Mouse (Mus musculus) liver, postnatal 0 days (tissue): ENCODE measurements at regions not wholly inside any gene's neighbourhood (a gene's known extent, or its start where the extent isn't known, plus 50 kb on each side); places are given as distances from the start of the nearest gene placed in this dataset. TPM values are rescaled to one million over a fixed set of nuclear protein-coding genes. Genes with fewer than 3 reads are reported as not detected.

Experiments
- ATAC-seq: fragments of 200-750 bp; cut with Nextera tagmentation; 2 replicates; pipeline ENCODE4 v1.8.0; 2017; ENCODE audit warnings: mild to moderate bottlenecking, moderate library complexity
- DNase-seq: peaks from one replicate; pipeline ENCODE4 v3.0.0-alpha.2; 2016
- H3K27ac ChIP-seq: fragments of 300-500 bp; sonication (generic); 2 replicates; pipeline ENCODE4 v1.5.1; 2014; ENCODE audit warnings: antibody characterized with exemption, moderate library complexity, mild to moderate bottlenecking, low read depth
- H3K27me3 ChIP-seq: fragments of 300-500 bp; sonication (generic); 2 replicates; pipeline ENCODE4 v1.6.1; 2014; ENCODE audit warnings: low read length, control low read depth, mixed read lengths; ENCODE audit not compliant: insufficient read depth
- H3K36me3 ChIP-seq: fragments of 300-500 bp; sonication (generic); replicated peaks from 2 replicates; pipeline ENCODE4 v1.6.1; 2014; ENCODE audit warnings: mild to moderate bottlenecking, control low read depth, low read length, moderate library complexity, mixed read lengths; ENCODE audit not compliant: insufficient read depth
- H3K4me1 ChIP-seq: fragments of 300-500 bp; sonication (generic); 2 replicates; pipeline ENCODE4 v1.6.1; 2014; ENCODE audit warnings: antibody characterized with exemption, mild to moderate bottlenecking, control low read depth; ENCODE audit not compliant: insufficient read depth
- H3K4me2 ChIP-seq: fragments of 300-500 bp; sonication (generic); 2 replicates; pipeline ENCODE4 v1.6.1; 2014; ENCODE audit warnings: low read depth, mild to moderate bottlenecking, low read length, moderate library complexity, mixed read lengths
- H3K4me3 ChIP-seq: fragments of 300-500 bp; sonication (generic); 2 replicates; pipeline ENCODE4 v1.5.1; 2014; ENCODE audit warnings: low read depth, low read length
- H3K9ac ChIP-seq: fragments of 300-500 bp; sonication (generic); replicated peaks from 2 replicates; pipeline ENCODE4 v1.6.1; 2014; ENCODE audit warnings: mild to moderate bottlenecking, moderate library complexity
- H3K9me3 ChIP-seq: fragments of 300-500 bp; sonication (generic); 2 replicates; pipeline ENCODE4 v1.6.1; 2016; ENCODE audit warnings: mild to moderate bottlenecking, control low read depth, low read length, mixed read lengths
- CTCF ChIP-seq: sonication (generic); IDR thresholded peaks from 2 replicates; pipeline ENCODE4 v1.5.1; 2016; ENCODE audit warnings: antibody characterized with exemption, low read depth
- EP300 ChIP-seq: IDR thresholded peaks from 2 replicates; pipeline ENCODE4 v1.6.1; 2016; ENCODE audit warnings: antibody characterized with exemption, low read depth, mild to moderate bottlenecking
- WGBS: fragments of 180-500 bp; shearing (Covaris S2); extraction: QIAGEN DNeasy Blood & Tissue Kit; methylation state at CpG from one replicate; pipeline ENCODE4 v1.1.7; 2014; ENCODE audit not compliant: insufficient replicate concordance; 5-methylcytosine and 5-hydroxymethylcytosine counted together
- microRNA-seq: library from miRNA; unstranded; fragments of <30 nt; microRNA quantifications from one replicate; pipeline ENCODE4, GENCODE M21; 2016

- 76% methylated on average over 7 of the region's 7 CpGs for WGBS
- TF ChIP-seq EP300 (no peak), CTCF (no peak)
- no peaks in the 10 kb centered on the region for H3K36me3 ChIP-seq
- ATAC-seq (no peak), DNase-seq (no peak)
- H3K4me1 ChIP-seq, result no peaks in the 10 kb centered on the region
- H3K4me2 ChIP-seq, result no peak overlapping the region
- H3K9ac ChIP-seq, result no peak overlapping the region
- H3K9me3 ChIP-seq, result no peaks in the 10 kb centered on the region
- no peak overlapping the region for H3K4me3 ChIP-seq
- no peaks in the 10 kb centered on the region for H3K27me3 ChIP-seq
- no peak overlapping the region for H3K27ac ChIP-seq
Measured at GRCm38 (mm10) chr16:55390400-55390799, 92.6 kb upstream of the Zpld1 start.

- 71% methylated on average over 7 of the region's 7 CpGs for WGBS
Measured at GRCm38 (mm10) chr16:55379996-55380395, 82.2 kb upstream of the Zpld1 start.

GRCm38 (mm10) chr16:55379189-55379588 is 81.4 kb upstream of the Zpld1 start:
- TF ChIP-seq CTCF (no peak), EP300 (no peak)
- no peak overlapping the region for H3K4me2 ChIP-seq
- H3K27me3 ChIP-seq, result no peaks in the 10 kb centered on the region
- H3K4me1 ChIP-seq, result no peaks in the 10 kb centered on the region
- H3K9ac ChIP-seq, result no peak overlapping the region
- no peak for DNase-seq
- no peak for ATAC-seq
- no peaks in the 10 kb centered on the region for H3K36me3 ChIP-seq
- H3K4me3 ChIP-seq, result no peak overlapping the region
- H3K9me3 ChIP-seq, result no peaks in the 10 kb centered on the region
- no peak overlapping the region for H3K27ac ChIP-seq

More at GRCm38 (mm10) chr16:55379996-55380395, 82.2 kb upstream of the Zpld1 start:
- DNase-seq (no peak), ATAC-seq (no peak)
- Histone ChIP-seq H3K36me3 (no peaks in the 10 kb centered on the region), H3K4me3 (no peak overlapping the region), H3K9me3 (no peaks in the 10 kb centered on the region), H3K4me1 (no peaks in the 10 kb centered on the region), H3K27me3 (no peaks in the 10 kb centered on the region), H3K9ac (no peak overlapping the region), H3K4me2 (no peak overlapping the region), H3K27ac (no peak overlapping the region)
- TF ChIP-seq EP300 (no peak), CTCF (no peak)

- H3K9me3 ChIP-seq, result no peaks in the 10 kb centered on the region
- H3K9ac ChIP-seq, result no peak overlapping the region
- H3K4me3 ChIP-seq, result no peak overlapping the region
- no peaks in the 10 kb centered on the region for H3K36me3 ChIP-seq
- no peaks in the 10 kb centered on the region for H3K4me1 ChIP-seq
- no peaks in the 10 kb centered on the region for H3K27me3 ChIP-seq
- no peak overlapping the region for H3K4me2 ChIP-seq
- no peak overlapping the region for H3K27ac ChIP-seq
- WGBS, result 71% methylated on average over 3 of the region's 3 CpGs
- DNase-seq (no peak), ATAC-seq (no peak)
- no peak for TF ChIP-seq EP300
- TF ChIP-seq CTCF, result no peak
Measured at GRCm38 (mm10) chr16:55378701-55379100, 80.9 kb upstream of the Zpld1 start.

DNA sequence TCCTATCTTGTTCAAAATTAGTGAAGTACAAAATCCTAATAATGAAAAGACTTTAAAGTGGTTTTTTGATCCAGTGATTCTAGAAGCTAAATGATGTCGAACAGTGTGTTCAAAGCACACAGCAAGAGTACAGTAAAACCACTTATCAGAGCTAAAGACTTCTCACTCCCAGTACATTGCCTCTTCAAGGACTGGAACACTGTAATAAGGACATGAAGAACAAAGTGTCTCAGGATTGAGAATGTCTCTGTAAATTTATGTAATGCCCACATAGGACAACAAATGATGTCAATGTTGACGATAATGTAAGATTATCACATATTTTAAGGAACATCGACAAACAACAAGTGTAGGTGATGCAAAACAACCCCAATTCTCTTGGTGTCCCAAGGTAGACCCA is 78.1 kb upstream of the Zpld1 start:
- Histone ChIP-seq H3K4me1 (no peaks in the 10 kb centered on the region), H3K4me3 (no peak overlapping the region), H3K4me2 (no peak overlapping the region), H3K27me3 (no peaks in the 10 kb centered on the region), H3K9ac (no peak overlapping the region), H3K27ac (no peak overlapping the region), H3K36me3 (no peaks in the 10 kb centered on the region), H3K9me3 (no peaks in the 10 kb centered on the region)
- WGBS, result 78% methylated on average over 3 of the region's 3 CpGs
- TF ChIP-seq CTCF (no peak), EP300 (no peak)
- DNase-seq (no peak), ATAC-seq (no peak)

- Histone ChIP-seq H3K27me3 (no peaks in the 10 kb centered on the region), H3K4me2 (no peak overlapping the region), H3K9me3 (no peaks in the 10 kb centered on the region), H3K4me1 (no peaks in the 10 kb centered on the region), H3K4me3 (no peak overlapping the region), H3K9ac (no peak overlapping the region), H3K36me3 (no peaks in the 10 kb centered on the region), H3K27ac (no peak overlapping the region)
- ATAC-seq (no peak), DNase-seq (no peak)
- TF ChIP-seq EP300 (no peak), CTCF (no peak)
- 54% methylated on average over 4 of the region's 4 CpGs for WGBS
Measured at GRCm38 (mm10) chr16:55357686-55358085, 59.9 kb upstream of the Zpld1 start.

- no peak overlapping the region for H3K27ac ChIP-seq
- 74% methylated on average over 3 of the region's 3 CpGs for WGBS
- ATAC-seq (no peak), DNase-seq (no peak)
- H3K27me3 ChIP-seq, result no peaks in the 10 kb centered on the region
- H3K4me1 ChIP-seq, result no peaks in the 10 kb centered on the region
- no peak overlapping the region for H3K4me3 ChIP-seq
- H3K36me3 ChIP-seq, result no peaks in the 10 kb centered on the region
- TF ChIP-seq CTCF (no peak), EP300 (no peak)
- no peak overlapping the region for H3K4me2 ChIP-seq
- no peak overlapping the region for H3K9ac ChIP-seq
- H3K9me3 ChIP-seq, result no peaks in the 10 kb centered on the region
Measured at GRCm38 (mm10) chr16:55356097-55356496, 58.3 kb upstream of the Zpld1 start.

Small RNA genes in the stretch of these regions (microRNA-seq; reads per million reads assigned to microRNA genes)
- gene Mir5118, result not detected
